Mouse (Mus musculus): ENCODE measurements around the gene Wdhd1. TPM values are rescaled to one million over a fixed set of nuclear protein-coding genes. Genes with fewer than 3 reads are reported as not detected.

The Wdhd1 gene
- polyA plus RNA-seq, 1 experiment from 2014 or later, result 5.2 TPM

DNA sequence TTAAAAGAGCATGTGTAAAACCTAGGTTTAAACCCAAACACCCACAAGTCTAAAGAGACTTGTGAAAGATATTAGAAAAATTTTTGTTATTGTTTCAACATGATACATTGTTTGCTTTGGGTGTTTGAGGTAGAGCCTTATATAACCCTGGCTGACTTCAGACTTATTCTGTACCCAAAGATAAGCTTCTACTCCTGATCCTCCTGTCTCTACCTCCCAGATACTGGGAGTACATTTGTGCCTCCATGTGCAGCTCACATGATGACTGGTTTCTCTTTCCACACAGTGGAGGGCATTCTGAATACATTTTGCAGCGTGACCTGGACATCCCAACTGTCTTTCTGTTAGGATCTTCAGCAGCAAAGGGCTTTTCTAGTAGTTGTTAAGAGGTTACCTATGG, 9.6 kb upstream of the Wdhd1 start:
- no peaks in the 10 kb centered on the region for H3K4me1 ChIP-seq (replicated peaks; ENCODE audit: control insufficient read depth, insufficient read depth)
- H3K4me2 ChIP-seq (replicated peaks; ENCODE audit: low read depth), result no peak overlapping the region
- WGBS, result 82% methylated on average over 1 of the region's 1 CpGs
- H3K27me3 ChIP-seq (ENCODE audit: control insufficient read depth, insufficient read depth, low read length), result no peaks in the 10 kb centered on the region
- peaks cover 6% of the 10 kb centered on the region for H3K36me3 ChIP-seq (ENCODE audit: control insufficient read depth, insufficient read depth, low read length)
- no peak overlapping the region for H3K9ac ChIP-seq (ENCODE audit: low read length)
- H3K4me3 ChIP-seq (ENCODE audit: low read depth, low read length), result no peak overlapping the region
- DNase-seq (ENCODE audit: low spot score), result no peak
- ATAC-seq (ENCODE audit: low FRiP score, low TSS enrichment), result no peak
- H3K27ac ChIP-seq (replicated peaks), result no peak overlapping the region
- H3K9me3 ChIP-seq (ENCODE audit: control insufficient read depth, low read length), result no peaks in the 10 kb centered on the region
- TF ChIP-seq EP300 (optimal IDR thresholded peaks at IDR 0.05) (no peak), CTCF (IDR thresholded peaks at IDR 0.05; ENCODE audit: low read depth) (no peak)

DNA sequence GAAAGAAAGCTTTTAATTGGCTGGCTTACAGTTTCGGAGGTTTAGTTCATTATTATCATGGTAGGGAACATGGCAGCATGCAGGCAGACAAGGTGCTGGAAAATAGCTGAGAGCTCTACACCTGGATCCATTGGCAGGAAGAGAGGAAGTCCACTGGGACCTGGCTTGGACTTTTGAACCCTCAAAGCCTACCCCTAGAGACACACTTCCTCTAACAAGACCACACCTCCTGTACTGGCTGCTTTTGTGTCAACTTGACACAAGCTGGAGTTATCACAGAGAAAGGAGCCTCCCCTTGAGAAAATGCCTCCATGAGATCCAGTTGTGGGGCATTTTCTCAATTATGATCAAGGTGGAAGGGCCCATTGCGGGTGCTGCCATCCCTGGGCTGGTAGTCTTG, 8.6 kb upstream of the Wdhd1 start:
- 100% methylated on average over 2 of the region's 2 CpGs for WGBS
- DNase-seq (ENCODE audit: low spot score), result no peak
- H3K27ac ChIP-seq (replicated peaks), result no peak overlapping the region

DNA sequence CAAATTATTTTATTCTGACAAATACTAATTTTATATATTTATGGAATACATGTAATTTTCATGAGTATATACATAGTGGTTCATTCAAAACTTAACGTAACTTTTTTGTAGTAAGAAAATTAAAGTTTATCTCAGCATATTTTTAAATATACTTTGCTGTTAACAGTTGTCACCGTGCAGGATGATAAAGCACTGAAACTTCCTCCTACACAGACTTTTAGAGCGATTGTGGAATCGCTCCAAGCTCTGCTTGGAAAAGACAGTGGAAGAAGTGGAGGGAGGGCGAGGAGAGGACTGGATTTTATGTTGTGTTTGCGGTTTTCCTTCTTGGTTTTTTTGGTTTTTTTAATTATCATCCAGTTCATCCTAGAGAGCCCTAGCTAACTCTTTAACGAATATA, 6.9 kb upstream of the Wdhd1 start:
- H3K4me3 ChIP-seq (ENCODE audit: low read depth, low read length), result no peak overlapping the region
- no peaks in the 10 kb centered on the region for H3K4me1 ChIP-seq (replicated peaks; ENCODE audit: control insufficient read depth, insufficient read depth)
- DNase-seq (ENCODE audit: low spot score), result no peak
- no peak overlapping the region for H3K9ac ChIP-seq (ENCODE audit: low read length)
- H3K4me2 ChIP-seq (replicated peaks; ENCODE audit: low read depth), result no peak overlapping the region
- no peak for ATAC-seq (ENCODE audit: low FRiP score, low TSS enrichment)
- H3K27ac ChIP-seq (replicated peaks), result no peak overlapping the region
- no peak for TF ChIP-seq CTCF (IDR thresholded peaks at IDR 0.05; ENCODE audit: low read depth)
- TF ChIP-seq EP300 (optimal IDR thresholded peaks at IDR 0.05), result no peak
- no peaks in the 10 kb centered on the region for H3K9me3 ChIP-seq (ENCODE audit: control insufficient read depth, low read length)
- no peaks in the 10 kb centered on the region for H3K27me3 ChIP-seq (ENCODE audit: control insufficient read depth, insufficient read depth, low read length)
- H3K36me3 ChIP-seq (ENCODE audit: control insufficient read depth, insufficient read depth, low read length), result no peaks in the 10 kb centered on the region
- 44% methylated on average over 7 of the region's 7 CpGs for WGBS

More for the DNA sequence above, 8.6 kb upstream of the Wdhd1 start:
- Histone ChIP-seq H3K27me3 (ENCODE audit: control insufficient read depth, insufficient read depth, low read length) (no peaks in the 10 kb centered on the region), H3K36me3 (ENCODE audit: control insufficient read depth, insufficient read depth, low read length) (peaks cover 3% of the 10 kb centered on the region; the same call in 1 of the 2 replicates), H3K4me3 (ENCODE audit: low read depth, low read length) (no peak overlapping the region), H3K4me2 (replicated peaks; ENCODE audit: low read depth) (no peak overlapping the region), H3K4me1 (replicated peaks; ENCODE audit: control insufficient read depth, insufficient read depth) (no peaks in the 10 kb centered on the region), H3K9ac (ENCODE audit: low read length) (no peak overlapping the region), H3K9me3 (ENCODE audit: control insufficient read depth, low read length) (no peaks in the 10 kb centered on the region)
- TF ChIP-seq EP300 (optimal IDR thresholded peaks at IDR 0.05), result no peak
- no peak for TF ChIP-seq CTCF (IDR thresholded peaks at IDR 0.05; ENCODE audit: low read depth)
- ATAC-seq (ENCODE audit: low FRiP score, low TSS enrichment), result peak; percentile 76

DNA sequence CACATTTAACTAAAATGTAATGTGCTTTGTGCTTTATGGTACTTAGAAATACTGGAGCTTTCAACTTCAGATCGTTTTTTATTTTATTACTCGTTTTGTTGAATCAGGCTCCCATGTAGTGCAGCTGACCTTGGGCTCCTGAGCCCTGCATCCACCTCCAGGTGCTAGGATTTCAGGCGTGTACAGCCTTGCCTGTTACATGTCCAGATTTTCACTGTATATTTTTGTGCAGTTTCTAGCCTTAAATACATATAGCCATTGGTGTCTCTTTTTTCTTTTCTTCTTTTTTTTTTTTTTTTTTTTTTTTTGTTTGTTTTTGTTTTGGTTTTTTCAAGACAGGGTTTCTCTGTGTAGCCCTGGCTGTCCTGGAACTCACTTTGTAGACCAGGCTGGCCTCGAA, 4.9 kb upstream of the Wdhd1 start:
- Histone ChIP-seq H3K27ac (replicated peaks) (no peak overlapping the region), H3K27me3 (ENCODE audit: control insufficient read depth, insufficient read depth, low read length) (no peaks in the 10 kb centered on the region), H3K4me2 (replicated peaks; ENCODE audit: low read depth) (no peak overlapping the region), H3K4me1 (replicated peaks; ENCODE audit: control insufficient read depth, insufficient read depth) (no peaks in the 10 kb centered on the region), H3K9me3 (ENCODE audit: control insufficient read depth, low read length) (no peaks in the 10 kb centered on the region), H3K4me3 (ENCODE audit: low read depth, low read length) (no peak overlapping the region), H3K36me3 (ENCODE audit: control insufficient read depth, insufficient read depth, low read length) (no peaks in the 10 kb centered on the region), H3K9ac (ENCODE audit: low read length) (no peak overlapping the region)
- DNase-seq (ENCODE audit: low spot score), result no peak
- TF ChIP-seq EP300 (optimal IDR thresholded peaks at IDR 0.05) (no peak), CTCF (IDR thresholded peaks at IDR 0.05; ENCODE audit: low read depth) (no peak)
- no peak for ATAC-seq (ENCODE audit: low FRiP score, low TSS enrichment)
- WGBS, result 90% methylated on average over 4 of the region's 4 CpGs

DNA sequence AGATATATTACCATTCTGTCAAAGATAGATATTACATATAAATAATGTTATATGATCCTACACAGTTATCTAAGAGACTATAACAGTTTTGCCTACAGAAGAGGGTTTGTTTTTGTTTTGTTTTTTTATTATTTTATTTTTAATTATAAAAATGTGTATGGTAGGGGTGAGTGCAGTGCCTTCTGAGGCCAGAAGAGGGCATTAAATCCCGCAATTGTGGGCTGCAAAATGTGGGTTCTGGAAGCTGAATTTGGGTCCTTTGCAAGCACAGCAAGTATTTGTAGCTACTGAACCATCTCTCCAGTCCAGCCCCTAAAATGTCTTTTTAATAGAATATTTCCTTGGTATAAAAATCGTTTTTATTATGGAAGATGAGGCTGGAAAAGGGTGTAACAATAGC, 2.4 kb upstream of the Wdhd1 start:
- TF ChIP-seq EP300 (optimal IDR thresholded peaks at IDR 0.05) (no peak), CTCF (IDR thresholded peaks at IDR 0.05; ENCODE audit: low read depth) (peak; percentile 45)
- Histone ChIP-seq H3K27ac (replicated peaks) (no peak overlapping the region), H3K9me3 (ENCODE audit: control insufficient read depth, low read length) (no peaks in the 10 kb centered on the region), H3K4me3 (ENCODE audit: low read depth, low read length) (no peak overlapping the region), H3K27me3 (ENCODE audit: control insufficient read depth, insufficient read depth, low read length) (no peaks in the 10 kb centered on the region), H3K9ac (ENCODE audit: low read length) (no peak overlapping the region), H3K4me1 (replicated peaks; ENCODE audit: control insufficient read depth, insufficient read depth) (no peaks in the 10 kb centered on the region), H3K36me3 (ENCODE audit: control insufficient read depth, insufficient read depth, low read length) (no peaks in the 10 kb centered on the region), H3K4me2 (replicated peaks; ENCODE audit: low read depth) (no peak overlapping the region)
- DNase-seq (ENCODE audit: low spot score), result no peak
- WGBS, result 73% methylated on average over 2 of the region's 2 CpGs
- ATAC-seq (ENCODE audit: low FRiP score, low TSS enrichment), result no peak

DNA sequence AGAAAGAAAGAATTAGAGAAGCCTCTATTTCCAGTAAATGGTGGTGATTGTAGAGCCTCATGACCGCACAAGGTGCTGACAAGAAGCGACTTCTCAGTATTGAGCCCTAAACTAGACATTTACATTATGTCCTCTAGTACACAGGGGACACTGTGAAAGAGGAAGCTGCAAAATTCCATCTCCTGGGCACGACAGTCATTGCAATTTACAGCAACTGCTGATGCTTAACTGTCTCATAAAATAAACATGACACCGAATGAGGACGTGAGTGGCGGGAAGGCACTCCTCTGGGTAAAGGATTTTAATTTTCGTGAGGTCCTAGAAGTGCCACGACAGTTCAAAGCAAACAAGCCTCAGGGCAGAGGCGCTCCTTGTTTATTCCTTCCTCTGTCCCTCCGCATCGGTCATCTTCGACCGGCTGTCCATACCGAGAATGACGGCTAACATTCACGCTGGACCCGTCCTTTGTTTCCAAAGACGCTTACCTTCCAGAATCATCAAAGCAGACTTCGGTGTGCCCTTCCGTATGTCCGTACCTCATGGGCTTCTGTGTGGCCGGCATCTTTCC, 537 bp downstream of the Wdhd1 start:
- H3K4me2 ChIP-seq (replicated peaks; ENCODE audit: low read depth), result peak overlapping the region; percentile 80
- peak overlapping the region; percentile 95 for H3K4me3 ChIP-seq (ENCODE audit: low read depth, low read length)
- TF ChIP-seq CTCF (IDR thresholded peaks at IDR 0.05; ENCODE audit: low read depth), result no peak
- no peak for TF ChIP-seq EP300 (optimal IDR thresholded peaks at IDR 0.05)
- H3K27me3 ChIP-seq (ENCODE audit: control insufficient read depth, insufficient read depth, low read length), result no peaks in the 10 kb centered on the region
- 2% methylated on average over 22 of the region's 22 CpGs for WGBS
- H3K9me3 ChIP-seq (ENCODE audit: control insufficient read depth, low read length), result no peaks in the 10 kb centered on the region
- H3K36me3 ChIP-seq (ENCODE audit: control insufficient read depth, insufficient read depth, low read length), result no peaks in the 10 kb centered on the region
- no peak for DNase-seq (ENCODE audit: low spot score)
- H3K27ac ChIP-seq (replicated peaks), result peak overlapping the region; percentile 61
- peak overlapping the region; percentile 90 for H3K9ac ChIP-seq (ENCODE audit: low read length)
- H3K4me1 ChIP-seq (replicated peaks; ENCODE audit: control insufficient read depth, insufficient read depth), result no peaks in the 10 kb centered on the region
- no peak for ATAC-seq (ENCODE audit: low FRiP score, low TSS enrichment)
